Mouse (Mus musculus) stomach, embryonic 16.5 days (tissue): ENCODE data around the gene 1700030K09Rik. TPM values are rescaled to one million over a fixed set of nuclear protein-coding genes. Genes with fewer than 3 reads are reported as not detected.

Experiments used
- ATAC-seq: fragments of 200-750 bp; cut with Nextera tagmentation; 2 replicates; pipeline ENCODE4 v1.8.0; 2017; ENCODE audit warnings: moderate number of reproducible peaks, moderate TSS enrichment; ENCODE audit not compliant: insufficient read depth, low FRiP score
- H3K27ac ChIP-seq: fragments of 300-500 bp; sonication (generic); 2 replicates; pipeline ENCODE4 v1.5.1; 2014; ENCODE audit warnings: low read length
- H3K27me3 ChIP-seq: fragments of 300-500 bp; sonication (generic); 2 replicates; pipeline ENCODE4 v1.6.1; 2014; ENCODE audit warnings: low read length, control low read depth, mixed read lengths; ENCODE audit not compliant: control insufficient read depth, insufficient read depth
- H3K36me3 ChIP-seq: fragments of 300-500 bp; sonication (generic); 2 replicates; pipeline ENCODE4 v1.6.1; 2014; ENCODE audit warnings: low read length; ENCODE audit not compliant: control insufficient read depth, insufficient read depth
- H3K4me1 ChIP-seq: fragments of 300-500 bp; sonication (generic); 2 replicates; pipeline ENCODE4 v1.6.1; 2014; ENCODE audit warnings: low read length, control low read depth, mixed read lengths; ENCODE audit not compliant: control insufficient read depth, insufficient read depth
- H3K4me2 ChIP-seq: fragments of 300-500 bp; sonication (generic); 2 replicates; pipeline ENCODE4 v1.6.1; 2014; ENCODE audit warnings: low read depth, low read length, mixed read lengths
- H3K4me3 ChIP-seq: fragments of 300-500 bp; sonication (generic); replicated peaks from 2 replicates; pipeline ENCODE4 v1.5.1; 2014; ENCODE audit warnings: mild to moderate bottlenecking, low read length
- H3K9ac ChIP-seq: fragments of 300-500 bp; sonication (generic); 2 replicates; pipeline ENCODE4 v1.6.1; 2014; ENCODE audit warnings: low read length
- H3K9me3 ChIP-seq: fragments of 300-500 bp; sonication (generic); replicated peaks from 2 replicates; pipeline ENCODE4 v1.6.1; 2016; ENCODE audit warnings: low read length, control low read depth; ENCODE audit not compliant: control insufficient read depth
- WGBS: fragments of 180-500 bp; shearing (Covaris S2); extraction: QIAGEN DNeasy Blood & Tissue Kit; methylation state at CpG from one replicate; pipeline ENCODE4 v1.1.7; 2014; 5-methylcytosine and 5-hydroxymethylcytosine counted together
- polyA plus RNA-seq: library from polyadenylated mRNA; unstranded; fragments of >200 nt; fragmentation: Nextera tagmentation; extraction: Ambion mirVana; gene quantifications from 2 replicates; pipeline ENCODE4 v1.2.1, GENCODE M21; 2015

1700030K09Rik gene
- 13.5 and 13.7 TPM in 2 replicates for polyA plus RNA-seq

DNA sequence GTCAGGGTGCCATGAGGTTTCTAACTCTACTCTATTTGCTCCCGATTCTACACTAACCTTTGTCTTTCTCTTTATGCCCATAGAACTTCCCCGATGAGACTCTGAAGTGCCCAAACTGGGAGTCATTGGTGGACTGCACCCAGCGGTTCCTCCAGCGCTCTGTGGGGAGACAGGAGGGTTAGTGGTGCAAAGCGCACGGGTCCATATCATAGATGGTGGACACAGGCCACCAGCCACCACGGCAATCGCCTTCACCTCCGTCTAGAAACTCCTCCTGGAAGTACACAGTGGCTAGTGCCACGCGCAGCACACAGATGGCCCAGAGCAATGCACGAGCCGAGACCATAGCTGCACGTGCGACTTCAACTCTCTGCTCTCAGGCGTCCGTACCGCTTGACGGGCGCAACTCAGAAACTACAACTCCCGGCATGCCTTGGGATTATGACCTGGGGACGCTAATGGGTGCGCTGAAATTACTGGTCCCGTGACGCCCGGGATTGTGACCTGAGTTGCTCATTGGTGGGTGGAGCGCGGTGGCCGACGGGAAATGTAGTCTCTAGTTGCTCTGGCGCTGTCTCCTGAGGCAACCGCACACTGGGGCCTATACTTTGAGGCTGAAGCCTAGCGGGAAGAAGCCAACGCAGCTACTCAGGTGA, at the start of gene 1700030K09Rik, which contains the start of gene Calr3:
1700030K09Rik (plus strand) TSS at position 543 of the 656 bp plus-strand sequence.
Calr3 (minus strand) TSS at position 533 of the 656 bp plus-strand sequence.
- Histone ChIP-seq H3K4me1 (peaks cover 7% of the 10 kb centered on the region), H3K36me3 (no peaks in the 10 kb centered on the region), H3K9me3 (no peaks in the 10 kb centered on the region), H3K27me3 (no peaks in the 10 kb centered on the region), H3K4me3 (peak within 1 kb of the TSS; percentile 55), H3K4me2 (peak within 1 kb of the TSS; percentile 73), H3K27ac (peak within 1 kb of the TSS; percentile 53; the same call in 1 of the 2 replicates), H3K9ac (peak within 1 kb of the TSS; percentile 81)
- peak; percentile 100 for ATAC-seq
- WGBS: 5% methylated on average over 34 of the region's 34 CpGs

DNA sequence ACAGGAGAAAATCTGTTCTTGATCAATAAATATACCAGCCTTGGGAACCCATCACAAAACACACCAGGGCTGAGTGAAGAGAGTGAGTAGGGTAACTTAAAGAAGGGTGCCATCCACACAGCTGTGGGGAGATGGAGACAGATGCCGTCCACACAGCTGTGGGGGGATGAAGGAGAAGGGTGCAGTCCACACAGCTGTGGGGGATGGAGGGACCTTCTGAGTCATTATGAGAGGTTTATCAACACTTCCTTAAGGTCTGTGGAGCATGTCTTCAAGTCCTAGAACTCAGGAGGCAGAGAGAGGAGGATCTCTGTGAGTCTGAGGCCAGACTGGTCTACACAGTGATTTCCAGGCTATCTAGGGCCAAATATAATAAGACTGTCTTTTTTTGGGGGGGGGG, 42.3 kb upstream of the 1700030K09Rik start:
- no peak for ATAC-seq
- WGBS: 77% methylated on average over 1 of the region's 1 CpGs
- Histone ChIP-seq H3K36me3 (no peaks in the 10 kb centered on the region; the same call in 1 of the 2 replicates), H3K4me1 (peaks cover 8% of the 10 kb centered on the region; the same call in 1 of the 2 replicates), H3K9me3 (no peaks in the 10 kb centered on the region), H3K9ac (no peak overlapping the region), H3K27ac (no peak overlapping the region), H3K4me3 (no peak overlapping the region), H3K4me2 (no peak overlapping the region), H3K27me3 (no peaks in the 10 kb centered on the region)

DNA sequence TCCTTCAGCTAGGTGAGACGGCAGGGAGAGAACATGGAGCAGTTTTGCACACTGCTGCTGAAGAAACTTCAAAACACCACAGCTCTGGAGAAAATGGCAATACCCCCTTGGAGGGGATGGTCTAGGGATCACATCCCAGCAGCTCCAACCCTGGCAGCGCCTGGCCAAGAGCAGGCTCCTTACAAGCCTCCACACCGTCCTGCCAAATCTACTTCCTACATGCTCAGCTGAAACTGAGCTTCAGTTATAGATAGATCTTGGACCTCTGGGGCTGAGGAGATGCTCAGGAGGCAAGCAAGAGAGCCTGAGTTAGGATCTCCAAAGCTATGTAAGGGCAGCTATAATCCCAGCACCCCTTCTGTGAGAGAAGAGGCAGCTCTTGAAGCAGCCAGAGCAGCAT, 40.7 kb upstream of the 1700030K09Rik start:
- 85% methylated on average over 3 of the region's 3 CpGs for WGBS
- Histone ChIP-seq H3K36me3 (no peaks in the 10 kb centered on the region), H3K9me3 (no peaks in the 10 kb centered on the region), H3K27me3 (no peaks in the 10 kb centered on the region), H3K4me2 (no peak overlapping the region), H3K9ac (no peak overlapping the region), H3K4me1 (peaks cover 9% of the 10 kb centered on the region; the same call in 1 of the 2 replicates), H3K27ac (no peak overlapping the region), H3K4me3 (no peak overlapping the region)
- no peak for ATAC-seq

DNA sequence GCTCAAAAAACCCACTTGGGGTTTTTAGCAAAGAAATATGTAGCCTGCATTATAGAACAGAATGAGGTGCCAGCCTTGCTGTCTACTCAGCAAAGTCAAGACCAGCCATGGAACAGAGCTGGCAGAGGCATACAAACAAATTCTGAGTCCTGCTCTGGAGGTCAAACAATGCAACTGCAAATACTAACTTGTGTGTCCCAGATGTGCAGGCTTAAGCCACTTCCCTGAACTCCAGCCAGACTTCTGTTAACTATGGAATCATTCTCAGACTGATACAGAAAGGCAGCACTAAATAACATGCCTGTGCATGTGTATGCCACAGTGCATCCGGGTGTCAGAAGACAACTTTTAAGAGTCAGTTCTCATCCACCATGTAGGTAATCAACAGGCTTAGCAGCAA, 35.8 kb upstream of the 1700030K09Rik start:
- WGBS: 81% methylated on average over 1 of the region's 1 CpGs
- peak overlapping the region; percentile 0; the same call in 1 of the 2 replicates for H3K27ac ChIP-seq

DNA sequence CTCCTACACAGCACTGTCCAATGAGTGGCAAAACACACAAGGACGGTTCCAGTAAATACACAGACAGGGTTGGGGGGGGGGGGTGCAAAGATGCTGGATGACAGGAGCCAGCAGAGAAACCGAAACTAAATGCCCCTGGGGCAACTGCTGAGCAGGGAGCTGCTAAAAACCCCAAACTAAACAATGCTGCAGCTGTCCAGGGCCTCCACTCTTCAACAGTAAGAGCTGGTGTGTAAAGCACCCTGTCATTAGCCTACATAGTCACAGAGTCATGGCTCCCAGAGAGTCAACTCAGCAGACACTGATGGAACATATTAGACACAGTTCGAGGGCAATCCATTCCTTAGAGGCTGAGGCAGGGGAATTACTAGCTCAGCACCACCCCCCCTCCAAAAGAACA, 34.2 kb upstream of the 1700030K09Rik start:
- Histone ChIP-seq H3K4me3 (no peak overlapping the region), H3K9me3 (no peaks in the 10 kb centered on the region), H3K27me3 (no peaks in the 10 kb centered on the region), H3K36me3 (no peaks in the 10 kb centered on the region), H3K27ac (no peak overlapping the region), H3K4me2 (no peak overlapping the region), H3K4me1 (peaks cover 29% of the 10 kb centered on the region), H3K9ac (no peak overlapping the region)
- 54% methylated on average over 3 of the region's 3 CpGs for WGBS
- ATAC-seq: no peak

More for the DNA sequence above, 35.8 kb upstream of the 1700030K09Rik start:
- ATAC-seq: no peak
- no peak overlapping the region for H3K9ac ChIP-seq
- H3K36me3 ChIP-seq: no peaks in the 10 kb centered on the region
- H3K9me3 ChIP-seq: no peaks in the 10 kb centered on the region
- no peak overlapping the region for H3K4me2 ChIP-seq
- H3K4me1 ChIP-seq: peaks cover 14% of the 10 kb centered on the region; the same call in 1 of the 2 replicates
- no peaks in the 10 kb centered on the region for H3K27me3 ChIP-seq
- no peak overlapping the region for H3K4me3 ChIP-seq

DNA sequence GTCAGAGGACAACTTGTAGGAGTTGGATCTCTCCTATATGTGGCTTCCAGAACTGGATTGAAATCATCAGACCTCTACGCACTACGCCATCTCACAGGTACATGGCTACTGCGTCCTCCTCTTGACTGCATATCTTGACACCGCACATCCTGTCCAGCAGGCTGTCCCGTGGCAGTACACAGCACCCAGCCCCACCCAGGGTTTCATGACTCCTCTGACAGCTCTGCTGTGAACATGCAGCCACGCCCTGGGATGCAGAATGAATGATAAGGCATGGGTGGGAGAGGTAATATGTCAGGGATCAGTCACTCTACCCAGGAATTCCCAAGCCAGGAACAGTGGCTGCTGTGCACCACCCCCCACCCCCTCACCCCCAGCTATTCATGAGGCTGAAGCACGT, 29.8 kb upstream of the 1700030K09Rik start:
- no peak overlapping the region; the same call in 1 of the 2 replicates for H3K9ac ChIP-seq
- whole genome bisulfite sequencing: 78% methylated on average over 7 of the region's 7 CpGs
- H3K27me3 ChIP-seq: no peaks in the 10 kb centered on the region
- peaks cover 43% of the 10 kb centered on the region for H3K4me1 ChIP-seq
- peak; percentile 74 for ATAC-seq
- no peak overlapping the region for H3K4me3 ChIP-seq
- H3K4me2 ChIP-seq: no peak overlapping the region
- no peaks in the 10 kb centered on the region for H3K9me3 ChIP-seq
- peak overlapping the region; percentile 70 for H3K27ac ChIP-seq
- no peaks in the 10 kb centered on the region for H3K36me3 ChIP-seq

DNA sequence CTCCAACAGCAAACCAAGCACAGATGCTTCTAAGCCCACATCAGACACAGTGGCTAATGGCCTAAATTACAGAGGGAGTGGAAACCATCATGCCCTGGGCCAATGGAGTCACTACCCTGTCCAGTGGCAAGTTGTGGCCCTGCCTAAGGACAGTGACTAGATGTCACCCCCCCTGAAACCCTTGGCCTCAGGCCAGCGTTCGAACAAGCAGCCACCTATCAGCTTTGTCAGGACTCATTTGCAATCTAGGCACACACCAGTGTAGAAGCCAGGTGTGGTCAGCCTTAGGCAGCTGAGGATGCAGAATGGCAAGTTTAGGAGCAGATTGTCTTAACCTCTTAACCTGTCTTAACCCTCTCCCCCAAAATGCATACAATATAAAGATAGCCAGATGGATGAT, 28.4 kb upstream of the 1700030K09Rik start:
- Histone ChIP-seq H3K9me3 (no peaks in the 10 kb centered on the region), H3K27ac (no peak overlapping the region), H3K36me3 (no peaks in the 10 kb centered on the region), H3K4me2 (no peak overlapping the region), H3K9ac (peak overlapping the region; percentile 11; the same call in 1 of the 2 replicates), H3K27me3 (no peaks in the 10 kb centered on the region), H3K4me3 (no peak overlapping the region), H3K4me1 (peaks cover 45% of the 10 kb centered on the region)
- ATAC-seq: no peak
- WGBS: 85% methylated on average over 2 of the region's 2 CpGs

DNA sequence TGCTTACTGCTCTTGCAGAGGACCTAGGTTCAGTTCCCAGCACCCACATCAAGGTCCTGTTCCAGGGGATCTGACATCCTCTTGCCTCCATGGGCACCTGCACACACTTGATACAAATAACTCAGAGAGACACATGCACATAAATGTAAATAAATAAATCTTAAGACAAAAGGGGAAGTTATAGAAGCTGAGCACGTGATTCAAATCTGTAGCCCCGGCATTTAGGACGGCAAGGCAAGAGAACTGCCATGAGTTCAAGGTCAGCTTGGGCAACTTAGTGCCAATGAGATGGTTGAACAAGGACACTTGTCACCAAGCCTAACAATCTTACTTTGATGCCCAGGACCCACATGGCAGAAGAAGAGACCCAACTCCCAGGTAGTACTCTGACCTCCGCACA, 25.6 kb upstream of the 1700030K09Rik start:
- no peak for ATAC-seq
- Histone ChIP-seq H3K4me2 (no peak overlapping the region), H3K4me3 (no peak overlapping the region), H3K27ac (no peak overlapping the region), H3K9ac (no peak overlapping the region), H3K4me1 (peaks cover 50% of the 10 kb centered on the region), H3K9me3 (no peaks in the 10 kb centered on the region), H3K36me3 (no peaks in the 10 kb centered on the region), H3K27me3 (no peaks in the 10 kb centered on the region)
- WGBS: 92% methylated on average over 4 of the region's 4 CpGs

DNA sequence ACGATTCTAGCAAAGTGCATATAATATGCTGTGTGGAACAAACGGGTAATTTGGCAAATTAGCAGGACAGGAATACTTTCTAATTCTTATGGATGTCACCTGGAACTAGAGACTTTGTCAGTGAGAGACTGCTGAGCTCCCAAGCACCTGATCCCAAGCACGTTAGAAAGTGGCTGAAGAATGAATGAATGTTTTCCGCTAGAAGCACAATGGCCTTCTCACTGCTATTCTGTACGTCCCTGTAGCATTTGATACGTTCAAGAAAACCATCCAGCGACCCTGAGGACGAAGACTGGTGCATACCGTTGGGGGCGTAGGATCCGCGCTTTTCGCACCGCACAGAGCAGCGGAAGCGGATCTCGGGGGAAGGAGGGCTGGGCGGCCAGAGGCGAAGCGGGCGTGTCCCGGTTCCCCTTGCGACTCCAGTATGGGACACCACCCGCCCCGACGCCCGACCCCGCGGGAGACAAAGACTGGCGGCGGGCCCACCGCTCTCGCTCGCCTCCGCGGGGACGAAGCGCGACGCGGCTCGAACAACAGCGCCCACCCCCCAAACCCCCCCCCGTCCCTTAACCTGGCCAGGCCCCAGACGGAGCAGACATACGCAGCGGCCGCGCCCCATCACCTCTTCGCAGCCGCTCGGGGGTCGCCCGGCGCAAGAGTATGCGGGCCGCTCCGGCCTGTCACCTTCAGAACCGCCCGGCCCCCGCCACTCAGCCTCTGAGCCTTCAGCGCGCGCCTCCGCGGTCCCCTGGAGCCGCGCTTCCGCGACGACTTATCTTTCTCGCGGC, 22.9 kb upstream of the 1700030K09Rik start:
- Histone ChIP-seq H3K4me2 (peak overlapping the region; percentile 73), H3K27me3 (no peaks in the 10 kb centered on the region), H3K4me1 (peaks cover 24% of the 10 kb centered on the region), H3K36me3 (no peaks in the 10 kb centered on the region), H3K27ac (peak overlapping the region; percentile 79), H3K9ac (peak overlapping the region; percentile 94), H3K4me3 (peak overlapping the region; percentile 78), H3K9me3 (no peaks in the 10 kb centered on the region)
- ATAC-seq: peak; percentile 54
- WGBS: 2% methylated on average over 72 of the region's 73 CpGs
